Mouse (Mus musculus): ENCODE results near the gene Btrc. TPM values are rescaled to one million over a fixed set of nuclear protein-coding genes. Genes with fewer than 3 reads are reported as not detected.

The Btrc gene
- polyA plus RNA-seq, 1 experiment from 2014 or later: 40.0 TPM

GRCm38 (mm10) chr19:45472691-45473520, 109.4 kb downstream of the Btrc start:
- peaks cover 4% of the 10 kb centered on the region for H3K36me3 ChIP-seq
- H3K4me3 ChIP-seq: no peak overlapping the region
- no peaks in the 10 kb centered on the region for H3K27me3 ChIP-seq (replicated peaks)
- no peak for ATAC-seq (ENCODE audit: insufficient number of reproducible peaks, low FRiP score)
- H3K9me3 ChIP-seq (replicated peaks): no peaks in the 10 kb centered on the region
- no peaks in the 10 kb centered on the region; the same call in none of the 2 replicates for H3K4me1 ChIP-seq (replicated peaks)
- H3K9ac ChIP-seq: no peak overlapping the region
- no peak overlapping the region for H3K4me2 ChIP-seq
- WGBS: 80% methylated on average over 11 of the region's 11 CpGs
- H3K27ac ChIP-seq (ENCODE audit: poor library complexity, severe bottlenecking): no peak overlapping the region

DNA sequence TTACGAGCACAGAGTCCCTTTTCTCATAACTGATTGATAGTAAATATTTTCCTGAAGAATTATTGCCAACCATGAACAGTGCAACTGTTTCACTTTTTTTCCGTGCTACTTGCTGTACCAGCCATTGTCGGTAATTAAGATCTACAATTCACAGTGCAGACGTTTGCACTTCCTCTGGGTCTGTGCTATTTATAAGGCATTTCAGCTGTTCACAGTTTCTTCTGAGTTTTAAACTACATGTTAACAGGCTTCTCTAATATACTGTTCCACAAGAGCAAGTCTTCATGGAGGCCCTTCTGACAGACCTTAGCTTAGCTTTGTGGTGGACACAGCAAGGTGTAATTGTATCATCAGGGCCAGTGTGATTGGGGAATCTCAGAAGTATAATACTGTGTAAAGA, 111.2 kb downstream of the Btrc start:
- Histone ChIP-seq H3K4me3 (no peak overlapping the region), H3K4me1 (replicated peaks) (no peaks in the 10 kb centered on the region; the same call in none of the 2 replicates), H3K9ac (no peak overlapping the region), H3K27me3 (replicated peaks) (no peaks in the 10 kb centered on the region), H3K4me2 (no peak overlapping the region), H3K9me3 (replicated peaks) (no peaks in the 10 kb centered on the region), H3K36me3 (peaks cover 4% of the 10 kb centered on the region), H3K27ac (ENCODE audit: poor library complexity, severe bottlenecking) (no peak overlapping the region)
- ATAC-seq (ENCODE audit: insufficient number of reproducible peaks, low FRiP score): no peak
- 67% methylated on average over 4 of the region's 4 CpGs for WGBS

DNA sequence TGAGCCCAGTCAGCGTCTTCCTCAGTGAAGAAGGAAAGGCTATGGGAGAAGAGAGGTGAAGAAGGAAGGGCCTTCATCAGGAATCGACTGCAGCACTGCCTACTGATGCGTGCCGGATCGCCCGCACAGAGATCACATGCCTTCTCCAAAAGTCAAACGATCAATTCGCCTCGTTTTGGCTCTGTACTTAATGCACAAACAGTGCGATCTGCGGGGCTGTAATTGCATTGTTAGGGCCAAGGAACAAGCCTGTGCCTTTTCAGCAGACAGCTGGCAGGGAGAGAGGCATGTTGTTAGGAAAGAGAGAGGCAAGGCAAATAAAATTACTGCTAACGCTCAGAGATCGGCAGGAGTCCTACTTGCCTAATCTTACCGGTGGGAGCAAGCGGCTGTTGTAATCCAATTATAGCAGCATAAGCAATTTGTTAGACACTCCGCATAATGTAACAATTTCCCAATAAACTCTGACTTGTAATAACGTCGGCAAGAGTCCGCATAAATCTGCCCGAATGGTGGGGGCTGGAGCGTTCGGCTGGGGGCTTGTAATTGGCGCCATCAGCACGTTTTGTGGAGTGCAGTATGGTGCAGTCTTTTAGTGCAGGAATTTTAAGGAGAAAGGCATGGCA, 112.5 kb downstream of the Btrc start:
- H3K4me3 ChIP-seq: no peak overlapping the region
- no peak overlapping the region for H3K9ac ChIP-seq
- H3K9me3 ChIP-seq (replicated peaks): no peaks in the 10 kb centered on the region
- no peaks in the 10 kb centered on the region for H3K27me3 ChIP-seq (replicated peaks)
- no peak overlapping the region for H3K27ac ChIP-seq (ENCODE audit: poor library complexity, severe bottlenecking)
- no peaks in the 10 kb centered on the region; the same call in none of the 2 replicates for H3K4me1 ChIP-seq (replicated peaks)
- WGBS: 77% methylated on average over 24 of the region's 24 CpGs
- peaks cover 4% of the 10 kb centered on the region for H3K36me3 ChIP-seq
- ATAC-seq (ENCODE audit: insufficient number of reproducible peaks, low FRiP score): no peak
- H3K4me2 ChIP-seq: no peak overlapping the region

- no peak overlapping the region for H3K4me2 ChIP-seq
- no peak overlapping the region for H3K4me3 ChIP-seq
- 84% methylated on average over 6 of the region's 6 CpGs for WGBS
- no peak for ATAC-seq (ENCODE audit: insufficient number of reproducible peaks, low FRiP score)
- H3K27me3 ChIP-seq (replicated peaks): no peaks in the 10 kb centered on the region
- no peaks in the 10 kb centered on the region; the same call in none of the 2 replicates for H3K4me1 ChIP-seq (replicated peaks)
- H3K36me3 ChIP-seq: no peaks in the 10 kb centered on the region
- H3K9ac ChIP-seq: no peak overlapping the region
- no peaks in the 10 kb centered on the region for H3K9me3 ChIP-seq (replicated peaks)
- H3K27ac ChIP-seq (ENCODE audit: poor library complexity, severe bottlenecking): no peak overlapping the region
Measured at GRCm38 (mm10) chr19:45479548-45479947, 116.0 kb downstream of the Btrc start.

DNA sequence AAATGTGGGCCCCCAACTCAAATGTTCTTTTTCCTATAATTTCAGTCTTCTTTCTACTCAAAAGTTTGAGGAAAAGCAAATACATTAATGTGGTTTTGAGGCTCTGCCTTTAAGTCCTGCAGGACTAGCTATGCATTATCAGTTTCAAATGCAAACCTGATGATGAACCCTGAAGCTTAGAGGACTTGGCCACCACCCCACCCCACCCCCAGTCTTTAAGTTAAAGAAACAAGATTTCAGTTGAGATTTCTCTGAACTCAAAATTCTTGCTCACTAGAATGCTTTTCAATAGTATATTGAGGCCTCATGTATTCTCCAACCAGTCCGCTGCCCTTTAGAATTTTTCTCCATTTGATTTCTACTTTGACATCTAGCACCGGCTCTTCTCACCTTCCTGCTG, 117.0 kb downstream of the Btrc start:
- no peak overlapping the region for H3K27ac ChIP-seq (ENCODE audit: poor library complexity, severe bottlenecking)
- no peaks in the 10 kb centered on the region; the same call in none of the 2 replicates for H3K4me1 ChIP-seq (replicated peaks)
- no peaks in the 10 kb centered on the region for H3K36me3 ChIP-seq
- no peak for ATAC-seq (ENCODE audit: insufficient number of reproducible peaks, low FRiP score)
- no peaks in the 10 kb centered on the region for H3K27me3 ChIP-seq (replicated peaks)
- no peak overlapping the region for H3K9ac ChIP-seq
- H3K4me3 ChIP-seq: no peak overlapping the region
- H3K4me2 ChIP-seq: no peak overlapping the region
- WGBS: 82% methylated on average over 2 of the region's 2 CpGs
- no peaks in the 10 kb centered on the region for H3K9me3 ChIP-seq (replicated peaks)

GRCm38 (mm10) chr19:45480951-45481350, 117.4 kb downstream of the Btrc start:
- WGBS: 84% methylated on average over 4 of the region's 4 CpGs
- no peak for ATAC-seq (ENCODE audit: insufficient number of reproducible peaks, low FRiP score)
- H3K36me3 ChIP-seq: no peaks in the 10 kb centered on the region
- H3K4me3 ChIP-seq: no peak overlapping the region
- H3K4me2 ChIP-seq: no peak overlapping the region
- H3K27ac ChIP-seq (ENCODE audit: poor library complexity, severe bottlenecking): no peak overlapping the region
- no peaks in the 10 kb centered on the region for H3K9me3 ChIP-seq (replicated peaks)
- no peak overlapping the region for H3K9ac ChIP-seq
- no peaks in the 10 kb centered on the region for H3K27me3 ChIP-seq (replicated peaks)
- no peaks in the 10 kb centered on the region; the same call in 1 of the 2 replicates for H3K4me1 ChIP-seq (replicated peaks)

- Histone ChIP-seq H3K4me2 (no peak overlapping the region), H3K27ac (ENCODE audit: poor library complexity, severe bottlenecking) (no peak overlapping the region), H3K9ac (no peak overlapping the region), H3K4me1 (replicated peaks) (no peaks in the 10 kb centered on the region), H3K9me3 (replicated peaks) (no peaks in the 10 kb centered on the region), H3K36me3 (no peaks in the 10 kb centered on the region), H3K4me3 (no peak overlapping the region), H3K27me3 (replicated peaks) (no peaks in the 10 kb centered on the region)
- WGBS: 75% methylated on average over 2 of the region's 2 CpGs
- ATAC-seq (ENCODE audit: insufficient number of reproducible peaks, low FRiP score): no peak
Measured at GRCm38 (mm10) chr19:45483470-45483869, 119.9 kb downstream of the Btrc start.

DNA sequence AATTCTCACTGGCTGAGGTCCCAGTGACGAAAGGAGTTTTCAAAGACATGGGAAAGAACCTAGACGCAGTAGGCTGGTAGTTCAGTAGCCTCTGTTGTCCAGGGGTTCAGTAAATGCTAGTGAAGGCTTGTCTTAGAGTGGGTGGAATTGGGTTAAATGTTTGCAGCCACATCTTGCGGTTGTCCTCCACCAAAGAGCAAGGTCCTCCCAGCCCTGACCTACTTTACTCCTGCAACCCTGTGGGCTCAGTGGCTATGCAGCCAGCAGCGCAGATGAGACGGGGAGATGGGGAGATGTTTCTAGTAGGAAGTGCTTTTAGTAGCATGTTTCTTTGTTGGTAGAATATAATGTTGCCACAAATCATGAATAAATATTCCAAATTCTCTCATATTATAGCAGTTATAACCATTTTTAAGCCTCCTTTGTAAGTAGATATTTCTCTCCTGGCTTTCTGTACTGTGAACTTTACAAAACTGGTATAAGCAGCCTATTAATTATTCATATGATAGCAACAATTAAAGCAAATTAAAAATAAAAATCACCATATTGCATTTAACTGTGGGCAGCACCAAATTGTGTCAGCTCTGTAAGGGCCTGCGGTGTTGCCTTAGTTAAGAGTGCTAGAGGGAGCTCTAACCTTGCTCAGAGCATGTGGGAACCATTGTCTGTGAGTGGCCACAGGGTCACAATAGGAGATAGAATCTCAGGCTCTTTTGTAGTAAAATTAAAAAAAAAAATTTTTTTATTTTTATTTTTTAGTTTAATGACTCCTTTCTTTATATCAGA, 122.9 kb downstream of the Btrc start:
- H3K9me3 ChIP-seq (replicated peaks): no peaks in the 10 kb centered on the region
- ATAC-seq (ENCODE audit: insufficient number of reproducible peaks, low FRiP score): no peak
- H3K9ac ChIP-seq: no peak overlapping the region
- no peaks in the 10 kb centered on the region for H3K27me3 ChIP-seq (replicated peaks)
- no peak overlapping the region for H3K27ac ChIP-seq (ENCODE audit: poor library complexity, severe bottlenecking)
- WGBS: 87% methylated on average over 6 of the region's 6 CpGs
- H3K36me3 ChIP-seq: no peaks in the 10 kb centered on the region
- H3K4me3 ChIP-seq: no peak overlapping the region
- H3K4me2 ChIP-seq: no peak overlapping the region
- no peaks in the 10 kb centered on the region for H3K4me1 ChIP-seq (replicated peaks)

DNA sequence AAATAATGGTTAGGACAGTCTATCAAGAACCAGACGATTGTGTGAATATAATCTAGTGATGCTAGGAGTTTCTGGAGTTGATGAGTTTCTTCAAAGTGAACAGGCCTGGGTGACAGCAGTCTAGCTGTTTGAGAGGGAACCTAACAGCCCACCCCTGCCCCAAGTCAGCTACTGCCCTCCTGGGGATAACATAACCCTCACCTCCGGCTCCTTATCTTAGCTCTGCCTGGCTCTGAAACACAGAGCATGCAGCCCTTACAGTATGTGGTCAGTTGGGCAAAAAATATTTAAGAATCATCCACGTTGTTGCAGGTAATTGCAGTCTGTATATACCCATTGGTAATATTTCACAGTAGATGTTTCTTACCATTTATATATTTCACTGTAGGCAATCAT, 123.5 kb downstream of the Btrc start:
- WGBS: 47% methylated on average over 3 of the region's 3 CpGs
- no peak overlapping the region for H3K27ac ChIP-seq (ENCODE audit: poor library complexity, severe bottlenecking)

DNA sequence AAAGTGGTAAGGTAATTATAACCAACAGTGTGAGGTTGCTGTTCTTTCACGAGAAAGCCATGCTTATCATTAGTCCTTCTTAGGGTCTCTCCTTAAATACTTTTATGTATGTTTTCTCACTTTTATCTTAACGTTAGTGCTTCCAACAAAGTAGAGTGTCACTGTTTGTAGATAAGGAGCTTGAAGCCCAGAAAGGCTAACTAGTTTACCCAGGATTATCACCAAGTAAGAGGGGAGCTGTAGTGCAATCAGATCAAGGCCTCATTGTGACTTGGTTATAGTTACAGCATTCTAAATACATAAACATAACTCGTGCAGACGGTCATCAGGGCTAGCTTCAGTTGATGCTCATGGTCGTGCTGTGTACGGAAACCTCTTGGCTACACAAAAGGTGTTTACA, 126.4 kb downstream of the Btrc start:
- H3K9me3 ChIP-seq (replicated peaks): no peaks in the 10 kb centered on the region
- no peak overlapping the region for H3K27ac ChIP-seq (ENCODE audit: poor library complexity, severe bottlenecking)
- no peaks in the 10 kb centered on the region for H3K4me1 ChIP-seq (replicated peaks)
- no peaks in the 10 kb centered on the region for H3K36me3 ChIP-seq
- H3K27me3 ChIP-seq (replicated peaks): no peaks in the 10 kb centered on the region
- WGBS: 53% methylated on average over 6 of the region's 6 CpGs
- no peak overlapping the region for H3K9ac ChIP-seq
- no peak for ATAC-seq (ENCODE audit: insufficient number of reproducible peaks, low FRiP score)
- H3K4me2 ChIP-seq: no peak overlapping the region
- no peak overlapping the region for H3K4me3 ChIP-seq

More for the DNA sequence above, 123.5 kb downstream of the Btrc start:
- H3K4me3 ChIP-seq: no peak overlapping the region
- no peaks in the 10 kb centered on the region for H3K4me1 ChIP-seq (replicated peaks)
- no peaks in the 10 kb centered on the region for H3K27me3 ChIP-seq (replicated peaks)
- H3K9ac ChIP-seq: no peak overlapping the region
- no peaks in the 10 kb centered on the region for H3K9me3 ChIP-seq (replicated peaks)
- no peak for ATAC-seq (ENCODE audit: insufficient number of reproducible peaks, low FRiP score)
- H3K4me2 ChIP-seq: no peak overlapping the region
- H3K36me3 ChIP-seq: no peaks in the 10 kb centered on the region

DNA sequence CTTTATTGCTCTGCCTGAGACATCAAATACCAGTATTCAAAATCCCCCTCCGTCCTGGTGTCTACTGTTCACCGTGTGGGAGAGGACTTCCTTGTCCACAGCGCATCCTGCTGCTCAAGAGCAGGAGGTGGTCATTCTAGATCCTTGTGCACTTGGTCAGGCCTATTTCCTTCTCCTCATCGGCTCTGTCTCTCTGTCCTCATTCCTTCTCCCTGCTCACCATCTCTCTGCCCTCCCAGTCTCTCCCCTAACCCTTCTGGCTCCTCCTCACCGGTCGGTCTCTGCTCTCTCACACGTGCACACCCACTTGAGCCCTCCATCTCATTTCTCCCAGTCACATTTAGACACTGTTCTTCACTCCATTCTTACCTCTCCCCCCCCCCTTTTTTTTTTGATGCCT, 127.7 kb downstream of the Btrc start:
- Histone ChIP-seq H3K9me3 (replicated peaks) (no peaks in the 10 kb centered on the region), H3K4me2 (no peak overlapping the region), H3K4me3 (no peak overlapping the region), H3K27me3 (replicated peaks) (no peaks in the 10 kb centered on the region), H3K9ac (no peak overlapping the region), H3K4me1 (replicated peaks) (no peaks in the 10 kb centered on the region), H3K27ac (ENCODE audit: poor library complexity, severe bottlenecking) (no peak overlapping the region), H3K36me3 (no peaks in the 10 kb centered on the region)
- ATAC-seq (ENCODE audit: insufficient number of reproducible peaks, low FRiP score): no peak
- 72% methylated on average over 7 of the region's 7 CpGs for WGBS

Data from heart, embryonic 12.5 days (tissue).